Mouse (Mus musculus): Measurements from ENCODE around the gene Ssr2. TPM values are rescaled to one million over a fixed set of nuclear protein-coding genes. Genes with fewer than 3 reads are reported as not detected.

Gene Ssr2
- 10 to 100 TPM; 90.4 to 94.5 TPM for total RNA-seq (2021)

GRCm38 (mm10) chr3:88575540-88575939 lies at the start of gene Ssr2:
TSS of gene Ssr2 (plus strand) at chr3:88575876.
- intact Hi-C loops (cut with DNase I) = no loop called here
- no peak for DNase-seq (ENCODE audit: low spot score in 2 of 2)

DNA sequence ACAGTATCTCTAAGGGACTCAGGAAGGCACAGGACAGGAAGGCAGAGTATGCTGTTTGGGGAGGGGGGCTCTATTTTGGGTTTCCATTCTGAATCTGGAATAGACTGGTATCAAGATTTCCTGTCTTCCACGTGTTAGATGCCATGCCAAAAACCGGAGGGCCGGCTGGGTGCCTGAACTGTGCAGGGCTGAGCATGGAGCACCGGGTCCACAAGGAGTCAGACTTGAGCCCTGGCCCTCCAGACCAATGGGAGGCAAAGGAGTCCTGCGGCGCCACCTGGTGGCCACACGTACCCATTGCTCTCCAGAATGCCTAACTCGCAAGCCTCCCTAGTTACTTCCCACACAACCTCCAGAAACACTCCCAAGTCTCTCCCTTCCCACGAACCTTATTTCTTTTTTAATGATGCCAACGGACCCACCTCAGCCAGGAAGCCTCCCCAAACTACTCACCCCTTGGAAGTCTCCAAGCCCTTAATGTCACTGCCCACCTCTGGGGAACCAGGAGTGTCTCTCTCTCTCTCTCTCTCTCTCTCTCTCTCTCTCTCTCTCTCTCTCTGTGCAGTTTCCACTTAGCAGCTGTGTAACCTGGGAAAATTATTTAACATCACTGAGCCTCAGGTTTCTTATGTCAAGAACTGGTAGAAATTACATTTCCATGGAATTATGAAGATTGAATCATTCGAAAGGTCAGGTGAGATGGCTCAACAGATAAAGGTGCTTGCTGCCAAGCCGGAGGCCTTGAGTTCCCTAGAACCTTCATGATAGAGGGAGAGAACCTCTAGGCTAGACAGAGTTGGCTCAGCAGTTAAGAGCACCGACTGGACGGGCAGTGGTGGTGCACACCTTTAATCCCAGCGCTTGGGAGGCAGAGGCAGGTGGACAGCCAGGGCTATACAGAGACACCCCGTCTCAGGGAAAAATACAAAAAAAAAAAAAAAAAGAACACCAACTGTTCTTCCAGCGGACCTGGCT lies 49.2 kb upstream of the Ssr2 start:
- peak; percentile 72 to 73 for DNase-seq (ENCODE audit: low spot score in 2 of 2)
- intact Hi-C loops (cut with DNase I) = loop anchor here (1.0 kb wide), 1 partner anchor 43 kb away; no protein-coding TSS in a partner anchor

GRCm38 (mm10) chr3:88527565-88527964 lies 48.1 kb upstream of the Ssr2 start:
- intact Hi-C loops (cut with DNase I) = no loop called here
- DNase-seq (ENCODE audit: low spot score in 2 of 2) = no peak

- intact Hi-C loops (cut with DNase I) = no loop called here
- no peak for DNase-seq (ENCODE audit: low spot score in 2 of 2)
Observed at GRCm38 (mm10) chr3:88528646-88529045, 47.0 kb upstream of the Ssr2 start.

- intact Hi-C loops (cut with DNase I) = no loop called here
- no peak for DNase-seq (ENCODE audit: low spot score in 2 of 2)
Observed at GRCm38 (mm10) chr3:88529204-88530000, 46.3 kb upstream of the Ssr2 start.

DNA sequence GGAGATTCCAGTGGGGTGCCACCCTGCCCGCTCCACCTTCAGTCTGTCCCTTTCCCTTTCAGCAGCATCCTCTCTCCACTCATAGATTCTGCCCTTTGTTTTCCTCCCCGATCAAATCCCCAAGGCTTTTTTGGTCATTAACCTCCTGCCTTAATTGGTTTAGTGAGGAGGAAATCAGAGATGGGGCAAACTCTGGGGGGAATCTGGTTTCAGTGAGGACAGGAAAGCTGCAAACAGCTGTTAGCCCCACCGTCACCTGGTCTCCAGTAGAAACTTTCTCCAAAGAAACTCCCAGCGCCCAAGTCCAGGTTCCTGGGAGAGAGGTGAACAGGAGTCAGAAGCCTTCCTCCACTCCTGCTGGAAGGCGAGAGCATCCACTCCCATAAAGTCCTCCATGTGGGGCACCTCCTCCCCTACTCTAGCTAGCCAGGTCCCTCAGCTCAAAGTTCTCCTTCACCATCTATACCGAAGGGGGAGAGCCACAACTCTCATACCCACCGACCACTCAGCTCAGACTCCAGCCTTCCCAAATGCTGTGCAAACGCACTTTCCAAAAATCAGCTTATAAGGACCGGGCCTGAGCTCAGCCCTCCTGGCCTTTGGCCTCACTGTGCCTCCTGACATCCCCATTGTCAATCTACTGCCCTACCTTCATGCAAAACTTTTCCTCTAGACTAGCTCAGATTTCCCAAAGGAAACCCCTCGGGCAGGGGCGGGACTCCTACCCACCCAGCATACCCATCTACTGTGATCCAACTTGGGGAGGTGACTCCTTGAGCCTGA lies 45.4 kb upstream of the Ssr2 start:
- intact Hi-C loops (cut with DNase I) = loop anchor here (5.0 kb wide), 1 partner anchor 118 kb away; the partner anchor contains the start of gene Pmf1
- no peak for DNase-seq (ENCODE audit: low spot score in 2 of 2)

DNA sequence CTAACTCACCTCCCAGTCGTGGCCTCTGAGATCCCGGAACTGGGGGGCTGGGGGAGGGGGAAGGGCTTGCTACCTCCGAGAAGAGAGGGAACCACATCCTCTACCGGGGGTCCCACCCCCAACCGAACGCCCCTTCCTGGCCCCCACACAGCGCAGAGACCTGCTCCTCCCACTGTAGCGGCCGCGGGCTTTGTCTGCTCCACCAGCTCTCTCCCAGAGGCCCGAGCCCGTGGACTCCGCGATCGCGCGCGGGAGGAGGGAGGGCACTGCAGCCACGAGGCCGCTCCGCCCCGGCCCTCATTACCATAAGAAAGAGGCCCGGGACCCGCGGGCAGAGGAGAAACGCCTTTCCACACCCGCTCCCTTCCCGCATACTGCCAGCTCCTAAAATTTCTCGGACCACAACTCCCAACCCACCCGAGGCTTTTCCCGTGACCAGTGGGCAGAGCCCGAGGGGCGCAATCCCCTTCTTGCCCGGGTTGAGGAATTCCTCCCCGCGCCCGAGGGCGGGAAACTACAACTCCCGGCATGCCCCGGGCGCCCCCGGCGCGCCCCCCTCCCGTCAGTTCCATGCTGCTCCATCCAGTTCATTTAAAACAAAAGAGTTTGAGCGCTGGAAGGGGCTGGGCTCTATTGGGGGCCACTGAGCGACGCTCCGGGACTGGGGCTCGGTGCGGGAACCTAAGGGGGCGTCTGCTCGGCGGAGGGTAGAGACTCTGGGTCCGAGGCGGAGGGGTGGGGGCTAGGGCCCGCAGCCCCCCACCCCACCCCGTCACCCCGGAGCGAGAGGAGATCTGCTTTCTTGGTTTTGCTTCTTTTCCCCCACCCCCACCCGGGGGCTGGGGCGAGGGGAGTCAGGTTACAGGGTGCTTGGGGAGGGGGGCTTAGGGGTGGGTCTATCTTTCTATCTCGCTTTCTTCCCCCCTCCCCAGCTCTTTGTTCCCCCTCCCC lies 44.1 kb upstream of the Ssr2 start:
- intact Hi-C loops (cut with DNase I) = loop anchor here (1.0 to 5.0 kb wide), 2 partner anchors 21 to 119 kb away; partner anchors contain the start of gene Pmf1

GRCm38 (mm10) chr3:88532299-88532674 lies 43.4 kb upstream of the Ssr2 start, which contains the start of gene Mex3a:
TSS of gene Mex3a (plus strand) at chr3:88532395.
- intact Hi-C loops (cut with DNase I) = loop anchor here (5.0 kb wide), 1 partner anchor 120 kb away; the partner anchor contains the start of gene Pmf1
- no peak for DNase-seq (ENCODE audit: low spot score in 2 of 2)

More for the DNA sequence above, 44.1 kb upstream of the Ssr2 start:
- peak; percentile 86 to 88 for DNase-seq (ENCODE audit: low spot score in 2 of 2)

DNA sequence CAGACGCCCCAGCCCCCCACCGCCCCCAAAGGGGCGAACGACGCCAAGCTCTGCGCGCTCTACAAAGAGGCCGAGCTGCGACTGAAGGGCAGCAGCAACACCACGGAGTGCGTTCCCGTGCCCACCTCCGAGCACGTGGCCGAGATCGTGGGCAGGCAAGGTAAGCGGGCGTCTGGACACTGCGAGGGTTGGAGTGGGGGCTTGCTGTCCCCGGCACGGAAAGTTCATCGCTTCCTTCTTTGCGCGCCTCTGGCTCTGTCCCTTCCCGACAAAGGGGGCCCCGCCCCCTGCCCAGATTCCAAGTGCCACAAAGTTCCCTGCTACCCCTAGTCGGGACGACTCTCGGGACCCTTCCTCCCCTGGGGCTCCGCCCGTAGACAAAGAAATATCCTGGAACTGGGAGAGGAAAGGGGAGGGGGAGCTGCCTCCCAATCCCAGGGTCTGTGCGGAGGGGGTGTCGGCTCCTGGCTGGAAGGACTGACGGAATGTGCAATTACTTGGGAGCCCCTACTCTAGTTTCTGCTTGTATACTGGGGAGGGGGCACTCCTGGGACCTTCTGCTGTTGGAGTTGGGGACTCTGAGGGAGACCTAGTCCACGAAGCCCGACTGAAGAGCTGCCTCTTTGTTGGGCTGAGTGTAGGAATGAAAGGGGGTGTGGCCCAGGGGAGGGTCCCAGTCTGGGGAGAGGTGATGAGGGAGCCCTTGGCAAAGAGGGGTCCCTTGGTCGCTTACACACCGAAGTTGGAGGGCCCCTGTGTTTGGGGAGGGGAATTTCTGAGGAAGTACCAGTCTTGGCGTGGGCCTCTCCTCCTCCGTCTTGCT lies 42.8 kb upstream of the Ssr2 start:
- intact Hi-C loops (cut with DNase I) = loop anchor here (5.0 kb wide), 1 partner anchor 121 kb away; the partner anchor contains the start of gene Pmf1
- DNase-seq (ENCODE audit: low spot score in 2 of 2) = no peak

- DNase-seq (ENCODE audit: low spot score in 2 of 2) = no peak
- intact Hi-C loops (cut with DNase I) = loop anchor here (5.0 kb wide), 1 partner anchor 121 kb away; the partner anchor contains the start of gene Pmf1
Observed at GRCm38 (mm10) chr3:88533706-88534105, 42.0 kb upstream of the Ssr2 start.

DNA sequence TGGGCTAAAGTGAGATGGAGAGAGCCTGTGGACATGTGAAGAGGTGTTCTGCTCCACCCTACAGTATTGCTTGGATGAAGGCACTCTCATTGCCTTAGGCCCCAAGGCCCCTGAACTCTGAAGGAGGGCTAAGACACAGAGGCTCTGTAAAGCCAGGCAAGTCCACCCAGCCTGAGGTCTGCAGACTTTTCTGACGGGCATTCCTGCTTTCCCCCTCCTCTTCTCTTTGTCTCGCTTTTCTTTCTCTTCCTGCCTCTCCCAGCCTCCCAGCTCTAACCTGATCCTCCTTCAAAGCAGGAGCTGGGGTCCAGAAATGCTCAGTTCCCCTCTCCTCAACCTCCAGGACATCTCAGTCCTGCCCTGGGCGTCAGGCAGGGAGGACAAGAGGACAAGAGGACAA lies 40.7 kb upstream of the Ssr2 start:
- no peak for DNase-seq (ENCODE audit: low spot score in 2 of 2)
- intact Hi-C loops (cut with DNase I) = no loop called here

DNA sequence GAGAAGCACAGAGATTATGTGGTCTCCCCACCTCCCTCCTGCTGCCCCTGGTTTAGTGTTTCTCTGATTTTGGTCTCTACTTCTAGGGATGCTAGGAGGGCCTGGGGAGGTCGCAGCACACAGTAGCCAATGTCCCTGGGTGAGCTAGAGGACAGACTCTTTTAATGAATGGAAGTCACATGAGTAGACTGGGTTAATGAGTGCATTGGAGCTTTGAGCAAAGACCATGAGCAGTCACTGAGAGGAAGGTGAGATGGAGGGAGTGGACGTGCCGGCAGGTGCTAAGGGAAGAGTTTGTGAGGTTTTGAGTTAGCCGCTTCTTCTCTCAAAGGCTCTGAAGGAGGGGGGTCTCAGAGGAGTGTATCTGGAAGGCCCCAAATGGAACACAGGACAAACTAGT lies 40.1 kb upstream of the Ssr2 start:
- DNase-seq (ENCODE audit: low spot score in 2 of 2) = no peak
- intact Hi-C loops (cut with DNase I) = no loop called here

- intact Hi-C loops (cut with DNase I) = no loop called here
- DNase-seq (ENCODE audit: low spot score in 2 of 2) = peak; percentile 82 to 85
Observed at GRCm38 (mm10) chr3:88536103-88536930, 39.4 kb upstream of the Ssr2 start.

- intact Hi-C loops (cut with DNase I) = no loop called here
Observed at GRCm38 (mm10) chr3:88537146-88537545, 38.5 kb upstream of the Ssr2 start.

DNA sequence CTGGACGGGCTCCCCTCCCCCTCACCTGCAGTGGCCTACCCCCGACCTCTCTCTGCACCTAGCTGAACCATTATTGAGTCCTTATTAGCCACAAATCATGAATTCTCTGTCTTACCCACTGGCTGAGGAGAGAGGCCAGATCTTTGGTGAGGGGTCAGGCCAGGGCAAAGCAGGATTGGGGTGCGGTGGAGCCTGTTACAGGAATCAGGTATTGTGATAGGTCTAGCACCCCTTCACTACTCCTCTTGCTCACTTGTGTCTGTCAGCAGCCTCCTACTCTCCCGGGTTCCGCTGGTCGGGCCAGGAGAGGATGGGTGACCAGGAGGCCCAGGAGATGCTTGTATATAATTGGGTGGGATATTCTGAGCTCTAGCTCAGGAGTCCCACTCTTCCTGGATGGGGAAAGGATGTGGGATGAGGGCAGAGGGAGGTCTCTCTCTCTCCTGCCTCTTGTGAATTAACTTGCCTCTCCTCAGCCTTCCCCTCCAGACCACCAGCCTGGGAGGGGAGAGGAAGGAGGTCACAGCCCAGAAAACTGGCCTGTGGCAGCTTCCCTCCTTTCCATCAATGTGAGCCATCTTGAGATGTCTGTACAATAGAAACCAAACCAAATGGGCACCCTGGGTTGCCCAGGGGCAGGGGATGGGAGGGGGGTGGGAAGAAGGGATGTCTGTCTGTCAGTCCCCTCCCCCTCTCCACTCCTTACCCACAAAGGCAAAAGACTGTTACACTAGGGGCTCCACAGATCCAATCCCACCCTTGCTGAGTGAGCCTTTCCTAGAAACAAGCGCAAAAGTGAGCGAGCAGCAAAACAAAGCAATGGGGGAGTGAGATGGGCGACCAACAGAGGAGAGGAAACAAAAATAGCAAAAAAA lies 37.2 kb upstream of the Ssr2 start:
- no peak for DNase-seq (ENCODE audit: low spot score in 2 of 2)
- intact Hi-C loops (cut with DNase I) = no loop called here

More at GRCm38 (mm10) chr3:88537146-88537545, 38.5 kb upstream of the Ssr2 start:
- DNase-seq (ENCODE audit: low spot score in 2 of 2) = no peak

- intact Hi-C loops (cut with DNase I) = no loop called here
- DNase-seq (ENCODE audit: low spot score in 2 of 2) = no peak
Observed at GRCm38 (mm10) chr3:88539397-88539796, 36.3 kb upstream of the Ssr2 start.
